Mouse (Mus musculus) adrenal gland (tissue): ENCODE measurements at regions not wholly inside any gene's neighbourhood (a gene's known extent, or its start where the extent isn't known, plus 50 kb on each side); places are given as distances from the start of the nearest gene placed in this dataset.

Experiments
- intact Hi-C: fragments of 180-260 bp; cut with DNase I; formaldehyde crosslinking; loops from one replicate; pipeline ENCODE4 v1.15.1; 2025

- intact Hi-C loops, result loop anchor here (10.0 kb wide), 1 partner anchor 105 kb away; no protein-coding TSS in a partner anchor
Measured at GRCm38 (mm10) chr1:154999501-155000131, 99.8 kb downstream of the Ier5 start.

GRCm38 (mm10) chr1:154995778-154996390, 103.6 kb downstream of the Ier5 start:
- intact Hi-C loops, result no loop called here

GRCm38 (mm10) chr1:154993927-154994856, 105.2 kb downstream of the Ier5 start:
- intact Hi-C loops, result no loop called here

- intact Hi-C loops, result no loop called here
Measured at GRCm38 (mm10) chr1:154983325-154983724, 99.0 kb upstream of the Cacna1e start.

- intact Hi-C loops, result no loop called here
Measured at GRCm38 (mm10) chr1:154982836-154983235, 98.5 kb upstream of the Cacna1e start.

GRCm38 (mm10) chr1:154981687-154982086, 97.4 kb upstream of the Cacna1e start:
- intact Hi-C loops, result no loop called here

GRCm38 (mm10) chr1:154975732-154976131, 91.4 kb upstream of the Cacna1e start:
- intact Hi-C loops, result no loop called here

- intact Hi-C loops, result no loop called here
Measured at GRCm38 (mm10) chr1:154961271-154961670, 77.0 kb upstream of the Cacna1e start.

GRCm38 (mm10) chr1:154956625-154957031, 72.3 kb upstream of the Cacna1e start:
- intact Hi-C loops, result no loop called here

GRCm38 (mm10) chr1:154952679-154953078, 68.4 kb upstream of the Cacna1e start:
- intact Hi-C loops, result no loop called here
